In genomic region chr7:74632217-74632616, GRCm38 (mm10) we compare ENCODE assay signal across 31 mouse cellular contexts.
"Had no signal": no experiment of that assay in that cellular context is flagged by ENCODE, and none has a peak within 500 bp of the region (broad histone marks: within the 10 kb centered on the region; RNA-seq: fewer than 3 reads in every experiment).

No protein-coding gene starts in this region.

- H3K36me3 ChIP-seq: limb, embryonic 10.5 days; limb, embryonic 12.5 days; limb, embryonic 13.5 days; limb, embryonic 15.5 days; liver, embryonic 12.5 days; liver, embryonic 13.5 days; liver, embryonic 15.5 days; lung, embryonic 15.5 days; midbrain, embryonic 10.5 days; midbrain, embryonic 12.5 days; midbrain, embryonic 13.5 days; midbrain, embryonic 15.5 days had no signal

- ATAC-seq: liver, embryonic 12.5 days; liver, postnatal 0 days; lung, postnatal 0 days; midbrain, embryonic 13.5 days; midbrain, embryonic 15.5 days; midbrain, embryonic 16.5 days had no signal

- H3K9me3 ChIP-seq: limb, embryonic 10.5 days; limb, embryonic 12.5 days; limb, embryonic 13.5 days; limb, embryonic 15.5 days; liver, embryonic 12.5 days; liver, embryonic 13.5 days; liver, embryonic 15.5 days; lung, embryonic 15.5 days; megakaryocyte, embryonic 14.5 days; midbrain, embryonic 10.5 days; midbrain, embryonic 12.5 days; midbrain, embryonic 13.5 days; midbrain, embryonic 15.5 days had no signal

- DNase-seq: left cerebral cortex, postnatal 4 days; liver; liver, embryonic 13.5 days; liver, postnatal 0 days; lung, adult 18-20 months; lung, adult 2 months; lung, embryonic 14.5 days; lung, postnatal 10 days; lung, postnatal 14 days; lung, postnatal 36 days; lung, postnatal 4 days; midbrain, embryonic 14.5 days had no signal

- H3K9ac ChIP-seq: limb, embryonic 12.5 days; limb, embryonic 13.5 days; limb, embryonic 15.5 days; liver, embryonic 12.5 days; liver, embryonic 13.5 days; liver, embryonic 14.5 days; liver, embryonic 15.5 days; liver, postnatal 0 days; lung, embryonic 14.5 days; lung, embryonic 15.5 days; midbrain, embryonic 12.5 days; midbrain, embryonic 13.5 days; midbrain, embryonic 15.5 days had no signal

- H3K4me1 ChIP-seq: limb, embryonic 10.5 days; limb, embryonic 12.5 days; limb, embryonic 13.5 days; limb, embryonic 15.5 days; liver, embryonic 12.5 days; liver, embryonic 13.5 days; liver, embryonic 15.5 days; lung, embryonic 15.5 days; megakaryocyte, embryonic 14.5 days; midbrain, embryonic 10.5 days; midbrain, embryonic 12.5 days; midbrain, embryonic 13.5 days; midbrain, embryonic 15.5 days had no signal

- H3K4me3 ChIP-seq: limb, embryonic 10.5 days; limb, embryonic 12.5 days; limb, embryonic 13.5 days; limb, embryonic 15.5 days; liver, embryonic 12.5 days; liver, embryonic 13.5 days; liver, embryonic 15.5 days; lung, embryonic 15.5 days; megakaryocyte, embryonic 14.5 days; midbrain, embryonic 10.5 days; midbrain, embryonic 12.5 days; midbrain, embryonic 13.5 days; midbrain, embryonic 15.5 days; myocyte had no signal

- H3K27me3 ChIP-seq: limb, embryonic 12.5 days; limb, embryonic 13.5 days; limb, embryonic 15.5 days; liver, embryonic 12.5 days; liver, embryonic 13.5 days; liver, embryonic 15.5 days; lung, embryonic 15.5 days; megakaryocyte, embryonic 14.5 days; midbrain, embryonic 12.5 days; midbrain, embryonic 13.5 days; midbrain, embryonic 15.5 days had no signal

- H3K27ac ChIP-seq: limb, embryonic 10.5 days; limb, embryonic 12.5 days; limb, embryonic 13.5 days; limb, embryonic 15.5 days; liver, embryonic 12.5 days; liver, embryonic 13.5 days; liver, embryonic 14.5 days; liver, embryonic 15.5 days; lung, embryonic 15.5 days; macrophage; midbrain, embryonic 10.5 days; midbrain, embryonic 12.5 days; midbrain, embryonic 13.5 days; midbrain, embryonic 15.5 days had no signal

- H3K4me2 ChIP-seq: limb, embryonic 12.5 days; limb, embryonic 13.5 days; limb, embryonic 15.5 days; liver, embryonic 11.5 days; liver, embryonic 12.5 days; liver, embryonic 13.5 days; liver, embryonic 15.5 days; lung, embryonic 14.5 days; lung, embryonic 15.5 days; midbrain, embryonic 11.5 days; midbrain, embryonic 12.5 days; midbrain, embryonic 13.5 days; midbrain, embryonic 15.5 days had no signal
